Mouse (Mus musculus): ENCODE measurements around the gene Podxl2. TPM values are rescaled to one million over a fixed set of nuclear protein-coding genes. Genes with fewer than 3 reads are reported as not detected.

Podxl2 gene
- total RNA-seq, 4 experiments from 2014 or later: 40.6 to 123 (median 83.0) TPM

GRCm38 (mm10) chr6:88843781-88844725 lies 30.8 kb downstream of the Podxl2 start:
- DNase-seq: no peak

GRCm38 (mm10) chr6:88843241-88843640 lies 31.6 kb downstream of the Podxl2 start:
- no peak for DNase-seq

- DNase-seq: no peak
Observed at GRCm38 (mm10) chr6:88842731-88843151, 32.1 kb downstream of the Podxl2 start.

- DNase-seq: peak; percentile 100
Observed at GRCm38 (mm10) chr6:88841781-88842689, 32.8 kb downstream of the Podxl2 start, which contains the start of gene Abtb1. Abtb1 (minus strand) TSS chr6:88841984.

- no peak for DNase-seq
Observed at GRCm38 (mm10) chr6:88841514-88841780, 33.4 kb downstream of the Podxl2 start.

GRCm38 (mm10) chr6:88840791-88841513 lies 33.9 kb downstream of the Podxl2 start:
- DNase-seq: no peak

GRCm38 (mm10) chr6:88840211-88840610 lies 34.6 kb downstream of the Podxl2 start:
- no peak for DNase-seq

GRCm38 (mm10) chr6:88839135-88839970 lies 35.5 kb downstream of the Podxl2 start:
- DNase-seq: no peak

GRCm38 (mm10) chr6:88838613-88839012 lies 36.2 kb downstream of the Podxl2 start:
- no peak for DNase-seq

- DNase-seq: no peak
Observed at GRCm38 (mm10) chr6:88837999-88838398, 36.8 kb downstream of the Podxl2 start.

GRCm38 (mm10) chr6:88836178-88836819 lies 38.5 kb downstream of the Podxl2 start:
- no peak for DNase-seq

GRCm38 (mm10) chr6:88835047-88835446 lies 39.8 kb downstream of the Podxl2 start:
- no peak for DNase-seq

- no peak for DNase-seq
Observed at GRCm38 (mm10) chr6:88833340-88834140, 41.3 kb downstream of the Podxl2 start.

- no peak for DNase-seq
Observed at GRCm38 (mm10) chr6:88832663-88833062, 42.2 kb downstream of the Podxl2 start.

GRCm38 (mm10) chr6:88831456-88831855 lies 43.4 kb downstream of the Podxl2 start:
- no peak for DNase-seq

- DNase-seq: no peak
Observed at GRCm38 (mm10) chr6:88830112-88830702, 44.6 kb downstream of the Podxl2 start.

- no peak for DNase-seq
Observed at GRCm38 (mm10) chr6:88829579-88829978, 45.3 kb downstream of the Podxl2 start.

GRCm38 (mm10) chr6:88828206-88829009 lies 46.4 kb downstream of the Podxl2 start:
- DNase-seq: no peak
